Mouse (Mus musculus): ENCODE measurements at regions not wholly inside any gene's neighbourhood (a gene's known extent, or its start where the extent isn't known, plus 50 kb on each side); places are given as distances from the start of the nearest gene placed in this dataset.

GRCm38 (mm10) chr8:26881268-26882120, 95.6 kb upstream of the Zfp703 start:
- Histone ChIP-seq H3K36me3 (no peaks in the 10 kb centered on the region), H3K27me3 (replicated peaks) (no peaks in the 10 kb centered on the region), H3K9ac (no peak overlapping the region), H3K4me2 (no peak overlapping the region), H3K4me3 (replicated peaks) (no peak overlapping the region), H3K4me1 (peaks cover 12% of the 10 kb centered on the region), H3K27ac (no peak overlapping the region), H3K9me3 (no peaks in the 10 kb centered on the region)
- no peak for ATAC-seq (ENCODE audit: insufficient read depth, low FRiP score, low read depth)
- WGBS = 79% methylated on average over 7 of the region's 7 CpGs

- H3K4me1 ChIP-seq = peaks cover 19% of the 10 kb centered on the region
- H3K27me3 ChIP-seq (replicated peaks) = no peaks in the 10 kb centered on the region
- no peak overlapping the region for H3K4me2 ChIP-seq
- 59% methylated on average over 5 of the region's 5 CpGs for WGBS
- no peaks in the 10 kb centered on the region for H3K9me3 ChIP-seq
- H3K27ac ChIP-seq = no peak overlapping the region
- no peaks in the 10 kb centered on the region for H3K36me3 ChIP-seq
- no peak overlapping the region for H3K9ac ChIP-seq
- no peak for ATAC-seq (ENCODE audit: insufficient read depth, low FRiP score, low read depth)
- H3K4me3 ChIP-seq (replicated peaks) = no peak overlapping the region
Observed at GRCm38 (mm10) chr8:26882616-26883015, 94.5 kb upstream of the Zfp703 start.

DNA sequence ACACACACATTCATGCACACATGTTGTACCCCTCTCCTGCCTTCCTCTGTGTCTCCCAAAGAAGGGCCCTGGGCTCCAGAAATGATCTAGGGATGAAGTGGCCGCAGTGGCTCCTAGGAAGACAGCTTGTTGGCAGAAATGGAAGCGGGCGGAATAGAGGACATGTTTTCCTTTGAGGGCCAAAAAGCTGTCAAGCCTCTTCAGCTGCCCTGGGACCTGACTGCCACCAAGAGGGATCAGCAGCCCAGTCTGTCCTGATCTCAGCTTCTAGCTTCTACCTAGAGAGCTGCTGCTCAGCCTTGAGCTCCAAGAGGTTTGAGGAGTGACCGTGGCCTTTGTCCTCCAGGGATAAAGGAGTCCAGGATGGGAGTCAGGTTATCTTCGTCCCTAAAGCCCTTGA, 93.8 kb upstream of the Zfp703 start:
- no peak overlapping the region for H3K4me2 ChIP-seq
- no peak overlapping the region for H3K9ac ChIP-seq
- H3K27ac ChIP-seq = no peak overlapping the region
- no peaks in the 10 kb centered on the region for H3K9me3 ChIP-seq
- H3K36me3 ChIP-seq = no peaks in the 10 kb centered on the region
- ATAC-seq (ENCODE audit: insufficient read depth, low FRiP score, low read depth) = no peak
- H3K4me1 ChIP-seq = peaks cover 19% of the 10 kb centered on the region
- H3K27me3 ChIP-seq (replicated peaks) = no peaks in the 10 kb centered on the region
- H3K4me3 ChIP-seq (replicated peaks) = no peak overlapping the region
- WGBS = 84% methylated on average over 5 of the region's 5 CpGs

DNA sequence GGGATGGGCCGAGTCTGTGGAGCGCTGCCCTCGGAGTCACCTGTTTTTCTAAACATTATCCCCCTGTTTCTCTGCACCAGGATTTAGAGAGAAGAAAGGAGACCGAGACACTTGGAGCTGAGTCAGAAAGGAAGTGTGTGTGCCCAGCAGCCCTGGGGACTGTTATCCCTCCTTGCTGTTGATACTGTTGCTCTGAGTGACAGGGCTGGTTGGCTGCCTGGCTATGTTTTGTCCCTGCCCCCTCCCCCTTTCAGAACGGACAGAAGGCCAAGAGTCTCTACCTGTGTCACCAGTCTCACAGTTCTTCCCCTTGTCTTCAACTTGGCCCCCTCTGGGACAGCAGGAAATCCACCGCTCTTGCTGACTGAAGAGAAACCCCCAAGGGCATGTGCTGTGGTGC, 93.4 kb upstream of the Zfp703 start:
- Histone ChIP-seq H3K36me3 (no peaks in the 10 kb centered on the region), H3K9ac (no peak overlapping the region), H3K27me3 (replicated peaks) (no peaks in the 10 kb centered on the region), H3K27ac (no peak overlapping the region), H3K4me3 (replicated peaks) (no peak overlapping the region), H3K4me1 (peaks cover 19% of the 10 kb centered on the region), H3K4me2 (no peak overlapping the region), H3K9me3 (no peaks in the 10 kb centered on the region)
- no peak for ATAC-seq (ENCODE audit: insufficient read depth, low FRiP score, low read depth)
- 51% methylated on average over 6 of the region's 6 CpGs for WGBS

- H3K4me3 ChIP-seq (replicated peaks) = no peak overlapping the region
- H3K4me2 ChIP-seq = no peak overlapping the region; the same call in 1 of the 2 replicates
- H3K36me3 ChIP-seq = no peaks in the 10 kb centered on the region
- H3K27me3 ChIP-seq (replicated peaks) = no peaks in the 10 kb centered on the region
- H3K9me3 ChIP-seq = no peaks in the 10 kb centered on the region
- no peak overlapping the region for H3K9ac ChIP-seq
- WGBS = 34% methylated on average over 13 of the region's 13 CpGs
- H3K4me1 ChIP-seq = peaks cover 19% of the 10 kb centered on the region
- H3K27ac ChIP-seq = no peak overlapping the region
- ATAC-seq (ENCODE audit: insufficient read depth, low FRiP score, low read depth) = no peak
Observed at GRCm38 (mm10) chr8:26884350-26884749, 92.8 kb upstream of the Zfp703 start.

GRCm38 (mm10) chr8:26885365-26885764, 91.8 kb upstream of the Zfp703 start:
- no peaks in the 10 kb centered on the region for H3K36me3 ChIP-seq
- H3K27me3 ChIP-seq (replicated peaks) = no peaks in the 10 kb centered on the region
- ATAC-seq (ENCODE audit: insufficient read depth, low FRiP score, low read depth) = no peak
- WGBS = 79% methylated on average over 5 of the region's 5 CpGs
- no peak overlapping the region for H3K4me2 ChIP-seq
- H3K4me3 ChIP-seq (replicated peaks) = no peak overlapping the region
- H3K9ac ChIP-seq = no peak overlapping the region
- H3K9me3 ChIP-seq = no peaks in the 10 kb centered on the region
- H3K27ac ChIP-seq = no peak overlapping the region
- H3K4me1 ChIP-seq = peaks cover 19% of the 10 kb centered on the region

DNA sequence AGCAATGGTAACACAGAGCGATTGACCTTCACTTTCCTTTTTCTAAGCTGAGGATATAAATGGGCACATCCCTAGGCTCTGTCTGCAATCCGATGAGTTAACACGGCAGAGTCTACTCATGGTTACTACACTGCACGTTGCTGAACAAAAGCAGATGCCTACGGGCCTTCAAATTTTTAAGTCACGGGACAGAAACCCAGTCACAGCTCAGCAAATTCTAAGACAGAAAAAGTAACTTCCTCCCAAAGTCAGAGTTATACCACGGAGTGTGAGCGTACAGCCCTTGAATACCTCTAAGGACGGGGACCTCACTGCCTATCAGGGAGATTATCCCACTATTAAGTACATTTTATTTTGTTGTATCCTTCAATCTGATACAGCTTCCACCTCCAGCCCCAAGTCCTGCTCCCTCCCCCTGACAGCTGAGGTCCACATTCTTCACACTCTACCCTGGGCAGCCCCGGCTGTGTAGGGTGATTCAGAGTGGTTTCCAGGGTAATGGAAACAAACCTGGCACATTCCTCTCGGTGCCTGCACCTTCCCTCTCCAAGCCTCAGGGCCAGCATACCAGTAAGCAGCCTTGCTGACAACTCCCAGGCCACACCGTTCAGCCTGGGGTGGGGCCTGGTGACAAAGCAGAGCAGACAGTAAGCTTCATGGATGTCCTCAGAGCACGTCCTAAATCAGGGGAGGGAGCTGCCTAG, 90.2 kb upstream of the Zfp703 start:
- Histone ChIP-seq H3K9me3 (no peaks in the 10 kb centered on the region), H3K4me1 (peaks cover 19% of the 10 kb centered on the region), H3K4me2 (no peak overlapping the region), H3K27ac (no peak overlapping the region; the same call in 1 of the 2 replicates), H3K27me3 (replicated peaks) (no peaks in the 10 kb centered on the region), H3K4me3 (replicated peaks) (no peak overlapping the region), H3K9ac (no peak overlapping the region), H3K36me3 (no peaks in the 10 kb centered on the region)
- 74% methylated on average over 13 of the region's 13 CpGs for WGBS
- peak; percentile 23; the same call in 1 of the 2 replicates for ATAC-seq (ENCODE audit: insufficient read depth, low FRiP score, low read depth)

DNA sequence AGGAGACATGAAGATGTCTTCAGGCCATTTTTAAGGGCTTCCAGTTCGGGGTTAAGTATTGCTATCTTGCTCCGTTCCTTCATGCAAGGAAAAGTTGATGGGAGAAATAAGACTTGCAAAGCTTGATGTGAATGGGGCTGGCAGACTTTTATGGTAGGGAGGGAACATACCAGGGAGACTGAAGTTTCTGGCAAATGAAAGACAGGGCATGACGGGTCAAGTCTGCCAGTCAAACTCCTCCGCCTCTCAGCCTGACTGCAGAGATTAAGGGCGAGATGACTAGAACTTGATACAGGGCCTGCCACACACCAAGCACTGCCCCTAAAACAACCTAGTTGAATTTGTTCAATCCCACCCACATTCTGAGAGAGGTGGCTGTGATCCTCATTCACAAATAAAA, 89.6 kb upstream of the Zfp703 start:
- H3K4me3 ChIP-seq (replicated peaks) = no peak overlapping the region
- H3K4me2 ChIP-seq = no peak overlapping the region
- no peak overlapping the region for H3K9ac ChIP-seq
- H3K27me3 ChIP-seq (replicated peaks) = no peaks in the 10 kb centered on the region
- H3K9me3 ChIP-seq = no peaks in the 10 kb centered on the region
- 68% methylated on average over 5 of the region's 5 CpGs for WGBS
- no peaks in the 10 kb centered on the region for H3K36me3 ChIP-seq
- H3K4me1 ChIP-seq = peaks cover 19% of the 10 kb centered on the region
- no peak overlapping the region; the same call in 1 of the 2 replicates for H3K27ac ChIP-seq
- ATAC-seq (ENCODE audit: insufficient read depth, low FRiP score, low read depth) = no peak

DNA sequence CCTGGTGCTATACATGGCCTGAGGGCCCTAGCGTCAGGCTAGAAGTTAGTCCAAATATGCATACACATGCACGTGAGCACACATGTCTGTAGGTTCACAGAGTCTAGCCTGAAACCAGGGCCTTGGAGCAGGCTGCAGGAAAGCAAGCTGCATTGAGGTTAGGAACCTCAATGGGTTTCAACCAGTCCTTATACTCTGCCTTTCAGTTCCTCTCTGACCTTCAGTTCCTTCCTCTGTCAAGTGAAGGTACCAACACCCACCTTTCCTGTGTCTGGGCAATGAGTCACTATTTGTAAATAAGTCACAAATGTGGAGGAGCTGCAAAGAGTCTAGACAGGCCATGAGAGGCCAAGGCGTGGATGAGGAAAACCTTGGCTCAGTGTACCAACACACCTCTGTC, 89.1 kb upstream of the Zfp703 start:
- no peak for ATAC-seq (ENCODE audit: insufficient read depth, low FRiP score, low read depth)
- Histone ChIP-seq H3K4me3 (replicated peaks) (no peak overlapping the region), H3K4me2 (no peak overlapping the region), H3K27me3 (replicated peaks) (no peaks in the 10 kb centered on the region), H3K4me1 (peaks cover 19% of the 10 kb centered on the region), H3K9me3 (no peaks in the 10 kb centered on the region), H3K9ac (no peak overlapping the region), H3K36me3 (no peaks in the 10 kb centered on the region), H3K27ac (no peak overlapping the region; the same call in 1 of the 2 replicates)
- WGBS = 65% methylated on average over 3 of the region's 3 CpGs

- H3K9me3 ChIP-seq = no peaks in the 10 kb centered on the region
- H3K9ac ChIP-seq = no peak overlapping the region
- 70% methylated on average over 11 of the region's 11 CpGs for WGBS
- no peak overlapping the region for H3K27ac ChIP-seq
- H3K36me3 ChIP-seq = no peaks in the 10 kb centered on the region
- ATAC-seq (ENCODE audit: insufficient read depth, low FRiP score, low read depth) = no peak; the same call in 1 of the 2 replicates
- H3K4me1 ChIP-seq = peaks cover 7% of the 10 kb centered on the region
- no peak overlapping the region for H3K4me2 ChIP-seq
- no peaks in the 10 kb centered on the region for H3K27me3 ChIP-seq (replicated peaks)
- no peak overlapping the region for H3K4me3 ChIP-seq (replicated peaks)
Observed at GRCm38 (mm10) chr8:26891881-26892280, 85.2 kb upstream of the Zfp703 start.

DNA sequence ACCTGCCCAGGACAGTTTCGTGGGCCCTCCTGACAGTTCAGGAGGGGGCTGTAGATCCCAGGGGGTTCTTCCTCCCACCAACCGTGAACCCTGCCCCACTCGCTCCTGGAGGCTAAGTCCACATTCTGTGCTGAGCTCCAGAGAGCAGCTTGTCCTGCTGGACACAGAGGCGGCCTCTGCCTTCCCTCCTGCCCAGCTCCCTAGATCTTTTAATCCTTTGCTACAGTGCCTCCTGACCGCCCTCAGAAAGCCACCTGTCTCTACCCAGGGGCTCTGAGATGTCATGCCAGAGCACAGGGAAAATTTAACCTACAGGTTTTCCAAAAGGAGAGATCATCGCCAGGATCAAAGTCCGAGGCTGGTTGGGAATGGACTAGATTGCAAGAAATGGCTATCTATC, 84.7 kb upstream of the Zfp703 start:
- 78% methylated on average over 7 of the region's 7 CpGs for WGBS
- H3K4me1 ChIP-seq = peaks cover 2% of the 10 kb centered on the region
- ATAC-seq (ENCODE audit: insufficient read depth, low FRiP score, low read depth) = no peak
- no peaks in the 10 kb centered on the region for H3K36me3 ChIP-seq
- H3K27ac ChIP-seq = no peak overlapping the region
- no peaks in the 10 kb centered on the region for H3K27me3 ChIP-seq (replicated peaks)
- no peaks in the 10 kb centered on the region for H3K9me3 ChIP-seq
- no peak overlapping the region for H3K9ac ChIP-seq
- no peak overlapping the region for H3K4me2 ChIP-seq
- no peak overlapping the region for H3K4me3 ChIP-seq (replicated peaks)

DNA sequence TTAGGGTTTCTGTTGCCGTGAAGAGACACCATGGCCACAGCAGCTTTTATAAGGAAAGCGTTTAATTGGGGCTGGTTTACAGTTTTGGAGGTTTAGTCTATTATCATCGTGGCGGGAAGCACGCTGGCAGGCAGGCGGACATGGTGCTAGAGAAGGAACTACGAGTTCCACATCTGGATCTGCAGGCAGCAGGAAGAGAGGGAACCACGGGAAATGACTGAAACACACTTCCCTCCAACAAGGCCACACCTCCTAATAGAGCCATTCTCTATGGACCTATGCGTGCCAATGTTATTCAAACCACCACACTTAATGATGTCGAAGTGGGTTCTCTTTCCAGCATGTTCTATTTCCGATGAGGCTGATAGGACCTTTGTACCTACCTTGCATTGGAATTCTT, 81.3 kb upstream of the Zfp703 start:
- ATAC-seq (ENCODE audit: insufficient read depth, low FRiP score, low read depth) = no peak
- H3K27ac ChIP-seq = no peak overlapping the region
- no peaks in the 10 kb centered on the region; the same call in 1 of the 2 replicates for H3K4me1 ChIP-seq
- no peaks in the 10 kb centered on the region for H3K27me3 ChIP-seq (replicated peaks)
- H3K36me3 ChIP-seq = no peaks in the 10 kb centered on the region
- no peak overlapping the region for H3K4me2 ChIP-seq
- no peaks in the 10 kb centered on the region for H3K9me3 ChIP-seq
- WGBS = 86% methylated on average over 11 of the region's 11 CpGs
- no peak overlapping the region for H3K9ac ChIP-seq
- H3K4me3 ChIP-seq (replicated peaks) = no peak overlapping the region

All from stomach, embryonic 15.5 days (tissue).